Mouse (Mus musculus) ZHBTc4 (cell line): ENCODE results near the gene Hapln3.

Experiments
- DNase-seq: peaks from one replicate; pipeline ENCODE4 v3.0.0-alpha.2; 2011; ENCODE audit warnings: low read depth, low spot score

Gene Hapln3

GRCm38 (mm10) chr7:79079212-79079611 is 51.6 kb downstream of the Hapln3 start:
- DNase-seq, result no peak

- DNase-seq, result peak; percentile 29
Observed at GRCm38 (mm10) chr7:79068231-79068630, 62.6 kb downstream of the Hapln3 start.

GRCm38 (mm10) chr7:79067466-79067865 is 63.4 kb downstream of the Hapln3 start:
- no peak for DNase-seq
